Mouse (Mus musculus): Measurements from ENCODE around the gene Zfp113. TPM values are rescaled to one million over a fixed set of nuclear protein-coding genes. Genes with fewer than 3 reads are reported as not detected.

The Zfp113 gene
- 10 to 100 TPM; 11.5 to 16.9 TPM for total RNA-seq (2021)

DNA sequence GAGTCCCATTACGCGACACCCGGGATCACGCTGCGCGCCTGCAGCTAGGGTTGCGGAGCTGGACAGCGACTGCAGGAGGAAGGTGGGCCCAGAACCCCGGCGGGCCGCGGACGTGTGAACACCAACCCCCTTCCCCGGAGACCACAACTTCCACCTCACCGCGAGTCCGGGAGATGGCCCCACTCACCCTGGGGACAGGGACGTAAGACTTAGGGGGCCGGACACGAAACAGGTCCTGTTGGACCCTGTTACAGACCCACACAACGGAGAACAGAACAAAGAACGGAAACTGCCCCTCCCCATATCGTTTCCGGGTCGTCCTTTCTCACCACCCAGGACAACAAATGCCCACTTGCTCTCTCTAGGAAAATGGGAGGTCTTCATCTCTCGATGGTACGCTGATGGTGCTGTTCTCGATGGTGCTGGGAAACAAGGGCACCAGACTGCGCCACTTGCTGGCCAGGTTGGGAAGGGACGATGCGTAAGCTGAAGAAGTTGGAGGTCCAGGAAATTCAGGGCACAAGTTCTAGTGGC, at the start of gene Zfp113:
TSS of gene Zfp113 (minus strand) at position 302 of the 534 bp plus-strand sequence.
- intact Hi-C loops (cut with DNase I): loop anchor here (1.0 to 5.0 kb wide), 3 partner anchors 39 to 368 kb away; partner anchors contain the start of genes Mepce, Zcwpw1, Zkscan1 and Zscan21
- peak; percentile 90 to 97 for DNase-seq (ENCODE audit: low spot score in 2 of 2)

DNA sequence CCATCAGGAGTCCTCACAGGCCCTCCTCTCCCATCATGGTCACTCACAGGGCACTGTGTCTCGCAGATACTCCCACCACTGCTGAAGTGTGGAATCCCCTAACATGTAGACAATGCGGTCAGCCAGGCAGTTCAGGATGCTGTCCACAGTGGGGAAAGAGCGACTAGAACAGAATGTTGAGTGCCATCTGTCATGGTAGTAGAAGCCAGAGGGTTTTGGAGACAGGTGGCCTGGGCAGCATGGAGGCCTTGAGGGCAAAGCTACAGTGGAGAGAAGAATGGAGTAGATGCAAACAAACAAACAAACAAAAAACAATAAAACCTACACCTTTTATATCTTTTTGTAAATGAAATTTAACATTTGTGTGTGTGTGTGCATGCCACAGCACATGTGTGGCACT, 46.5 kb upstream of the Zfp113 start:
- intact Hi-C loops (cut with DNase I): no loop called here
- DNase-seq (ENCODE audit: low spot score in 2 of 2): no peak

DNA sequence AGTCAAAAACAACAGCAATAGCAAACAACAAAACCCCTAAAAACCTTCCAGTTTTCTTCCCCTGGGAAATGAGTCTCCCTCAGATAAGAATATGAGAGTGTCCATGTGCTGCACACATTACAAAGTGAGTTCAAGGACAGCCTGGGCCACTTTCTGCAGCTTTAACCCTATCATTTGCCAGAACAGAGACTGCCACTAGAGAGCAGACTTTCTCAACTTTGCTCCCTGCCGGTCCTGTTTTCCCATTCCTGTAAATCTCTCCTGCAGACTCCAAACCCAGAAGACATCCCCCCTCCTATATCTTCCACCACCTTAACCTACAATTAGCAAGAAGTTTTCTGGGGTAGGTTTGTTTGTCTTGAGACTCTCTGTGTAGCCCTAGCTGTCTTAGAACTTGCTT, 44.0 kb upstream of the Zfp113 start:
- no peak for DNase-seq (ENCODE audit: low spot score in 2 of 2)
- intact Hi-C loops (cut with DNase I): no loop called here

DNA sequence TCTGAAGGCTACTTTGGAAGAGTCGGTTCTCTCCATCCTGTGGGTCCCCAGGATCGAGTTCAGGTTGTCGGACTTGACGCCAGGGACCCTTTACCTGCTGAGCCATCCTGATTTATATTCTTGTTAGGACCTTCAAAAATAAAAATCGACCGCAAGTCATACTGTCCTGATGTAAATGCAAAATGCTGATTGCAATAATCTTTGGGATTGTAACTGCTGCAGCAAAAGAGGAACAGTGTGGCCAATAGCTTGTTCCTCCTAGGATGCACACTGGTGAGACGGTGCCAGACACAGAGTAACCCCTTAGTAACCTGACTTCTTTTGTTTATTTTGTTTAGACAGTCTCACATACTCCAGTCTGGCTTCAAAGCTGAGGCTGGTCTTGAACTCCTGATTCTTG, 39.9 kb upstream of the Zfp113 start:
- no peak for DNase-seq (ENCODE audit: low spot score in 2 of 2)
- intact Hi-C loops (cut with DNase I): no loop called here

DNA sequence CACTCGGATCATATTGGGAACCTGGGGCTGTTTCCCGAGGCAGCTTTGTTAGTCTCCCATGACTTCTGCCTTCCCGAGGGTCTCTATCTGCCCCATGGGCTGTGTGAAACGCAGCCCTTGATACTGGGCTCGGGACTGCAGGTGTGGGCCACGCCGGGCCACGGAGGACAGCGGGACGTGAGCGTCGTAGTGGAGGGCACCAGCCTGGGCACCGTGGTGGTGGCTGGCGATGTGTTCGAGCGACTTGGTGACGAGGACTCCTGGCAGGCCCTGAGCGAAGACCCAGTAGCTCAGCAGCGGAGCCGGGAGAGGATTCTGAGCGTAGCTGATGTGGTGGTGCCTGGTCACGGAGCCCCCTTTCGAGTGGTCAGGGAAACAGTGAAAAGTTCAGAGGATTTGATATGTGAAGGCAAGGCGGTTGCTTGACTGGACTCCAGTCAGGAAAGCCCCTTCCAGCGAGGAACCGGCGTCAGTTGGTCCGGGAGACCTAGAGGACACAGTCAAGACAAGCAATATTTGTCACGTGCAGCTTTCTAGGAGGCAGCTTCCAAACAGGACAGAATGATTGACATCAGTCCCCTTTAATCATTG, 39.3 kb upstream of the Zfp113 start:
- DNase-seq (ENCODE audit: low spot score in 2 of 2): peak; percentile 30 to 42
- intact Hi-C loops (cut with DNase I): no loop called here

DNA sequence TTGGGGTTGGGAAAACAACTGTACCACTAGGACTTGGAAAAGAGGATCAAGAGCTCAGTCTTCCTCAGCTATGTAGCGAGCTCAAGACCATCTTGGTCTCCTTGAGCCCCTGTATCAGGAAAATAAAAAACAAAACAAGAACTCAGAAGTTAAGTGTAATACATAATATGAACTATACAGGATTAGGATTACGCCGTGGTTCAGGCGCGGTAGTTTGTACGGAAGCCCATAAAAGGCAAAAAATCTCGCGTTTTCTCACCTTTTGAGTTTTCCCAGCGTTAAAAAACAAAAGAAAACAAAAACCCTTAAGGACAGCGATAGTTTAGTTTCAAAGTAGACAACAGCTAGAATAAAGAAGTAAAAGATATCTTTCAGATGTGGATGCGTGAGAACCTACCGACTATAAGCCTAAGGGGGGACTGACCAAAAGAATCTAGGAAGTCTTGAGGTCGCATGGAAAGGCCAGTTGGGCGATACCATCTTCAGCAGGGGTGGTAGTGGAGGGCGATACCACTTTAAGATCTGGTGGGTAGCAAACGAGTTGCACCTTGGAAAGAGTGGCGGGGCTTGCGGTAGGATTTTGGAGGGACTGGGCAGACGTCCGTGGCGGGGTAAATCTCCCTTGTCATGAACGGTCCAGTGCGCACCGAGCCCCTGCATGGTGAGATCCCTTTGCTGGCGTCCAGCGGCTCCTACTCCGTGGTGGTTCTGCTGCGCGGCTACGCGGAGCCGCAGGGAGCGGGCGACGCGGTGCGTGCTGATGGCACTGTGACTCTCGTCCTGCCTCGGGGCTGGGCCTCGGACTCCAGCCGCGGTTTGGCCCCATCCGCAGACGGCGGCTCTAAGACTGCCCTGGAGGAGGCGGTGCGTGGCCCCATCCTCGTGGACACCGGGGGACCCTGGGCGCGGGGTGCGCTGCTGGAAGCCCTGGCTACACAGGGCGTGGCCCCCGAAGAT, 38.5 kb upstream of the Zfp113 start, which contains the start of gene Mblac1:
TSS of gene Mblac1 (plus strand) at position 544 of the 957 bp plus-strand sequence.
- intact Hi-C loops (cut with DNase I): no loop called here

DNA sequence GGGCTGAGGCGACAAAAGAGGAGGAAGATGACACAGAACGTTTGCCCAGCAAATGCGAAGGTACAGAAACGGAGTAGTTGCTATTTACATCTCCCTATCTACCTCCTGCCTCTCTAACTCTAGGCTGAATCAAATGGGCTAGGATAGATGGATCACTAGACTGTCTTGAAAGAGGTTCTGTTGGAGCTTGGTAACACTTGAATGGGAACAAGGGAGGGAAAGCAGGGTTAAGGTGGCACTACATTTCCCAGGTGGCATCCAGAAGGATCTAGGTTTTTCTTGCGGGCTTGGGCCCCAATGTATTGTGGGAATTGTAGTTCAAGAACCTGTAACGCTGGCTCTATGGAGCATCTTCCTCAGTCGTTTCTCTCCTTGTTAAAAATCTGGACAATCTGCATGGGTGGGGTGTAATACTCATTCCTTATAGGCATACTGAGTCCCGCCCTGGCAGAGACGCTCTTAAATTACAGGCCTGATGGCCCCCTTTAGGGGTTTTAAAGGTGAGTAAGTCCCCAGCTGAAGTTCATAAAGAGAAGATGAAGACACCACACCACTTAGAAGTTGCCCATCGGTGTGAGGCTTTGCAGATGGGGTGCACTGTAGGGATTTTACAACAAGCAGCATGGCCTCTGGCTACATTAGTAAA, 32.2 kb upstream of the Zfp113 start:
- peak; percentile 83 to 94 for DNase-seq (ENCODE audit: low spot score in 2 of 2)
- intact Hi-C loops (cut with DNase I): loop anchor here (1.0 kb wide), 2 partner anchors 16 to 26 kb away; partner anchors contain the start of gene Cops6

More for the DNA sequence above, 38.5 kb upstream of the Zfp113 start, which contains the start of gene Mblac1:
- DNase-seq (ENCODE audit: low spot score in 2 of 2): peak; percentile 85 to 89

DNA sequence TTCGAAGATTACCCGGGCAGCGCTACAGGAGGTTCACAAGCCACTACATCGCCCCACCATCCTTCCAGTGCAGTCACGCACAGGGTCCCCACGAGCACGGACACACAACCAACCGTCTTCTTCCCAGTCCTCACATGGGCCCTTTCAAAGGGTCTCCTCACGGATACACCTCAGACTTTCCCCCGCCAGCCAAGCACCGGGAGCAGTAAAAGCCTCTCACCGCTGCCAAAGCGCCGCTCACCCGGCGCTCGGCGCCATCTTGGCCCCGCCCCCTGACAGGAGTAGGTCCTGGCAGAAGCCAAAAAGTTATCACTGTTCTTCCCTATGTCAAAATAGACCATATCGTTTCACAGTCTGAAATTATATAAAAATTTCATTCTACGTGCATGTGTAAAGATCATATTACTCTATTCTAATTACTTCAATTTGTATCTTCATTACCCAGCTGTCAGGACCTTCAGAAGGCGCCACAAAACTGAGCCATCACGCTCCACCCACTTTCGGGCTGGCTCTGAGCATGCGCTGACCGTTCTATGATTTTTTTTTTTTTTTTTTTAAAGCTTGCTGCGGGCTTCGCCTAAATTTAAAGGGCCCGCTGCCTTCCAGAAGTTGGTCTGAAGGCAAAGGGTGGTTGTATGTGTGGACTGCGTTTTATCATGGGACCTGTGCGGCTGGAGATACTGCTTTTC, 31.6 kb upstream of the Zfp113 start, which contains the start of the genes Taf6 and Cnpy4:
TSS of gene Taf6 (minus strand) at position 502 of the 689 bp plus-strand sequence.
TSS of gene Cnpy4 (plus strand) at position 536 of the 689 bp plus-strand sequence.
- intact Hi-C loops (cut with DNase I): loop anchor here (1.0 kb wide), 2 partner anchors 16 to 26 kb away; partner anchors contain the start of gene Cops6
- peak; percentile 80 to 91 for DNase-seq (ENCODE audit: low spot score in 2 of 2)

DNA sequence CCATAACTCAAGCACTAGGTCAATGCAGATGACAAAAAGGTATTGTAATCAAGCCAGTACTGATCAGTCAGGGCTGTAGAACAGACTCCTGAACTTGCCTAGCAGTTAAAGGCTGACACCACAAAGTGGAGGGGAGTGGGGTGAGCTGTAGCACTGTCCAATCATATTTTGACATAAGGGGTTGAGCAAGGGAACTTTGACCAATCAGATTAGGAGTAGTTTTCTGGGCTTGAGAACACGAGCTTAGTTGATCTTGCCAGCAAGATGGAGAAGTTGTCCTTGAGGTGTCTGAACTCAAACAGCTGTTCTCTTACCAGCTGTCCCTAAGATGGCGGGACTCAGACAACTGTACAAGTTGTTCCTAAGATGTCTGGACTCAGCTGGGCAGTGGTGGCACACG, 17.7 kb upstream of the Zfp113 start:
- intact Hi-C loops (cut with DNase I): loop anchor here (5.0 kb wide), 1 partner anchor 386 kb away; the partner anchor contains the start of genes Mepce and Zcwpw1
- DNase-seq (ENCODE audit: low spot score in 2 of 2): no peak

DNA sequence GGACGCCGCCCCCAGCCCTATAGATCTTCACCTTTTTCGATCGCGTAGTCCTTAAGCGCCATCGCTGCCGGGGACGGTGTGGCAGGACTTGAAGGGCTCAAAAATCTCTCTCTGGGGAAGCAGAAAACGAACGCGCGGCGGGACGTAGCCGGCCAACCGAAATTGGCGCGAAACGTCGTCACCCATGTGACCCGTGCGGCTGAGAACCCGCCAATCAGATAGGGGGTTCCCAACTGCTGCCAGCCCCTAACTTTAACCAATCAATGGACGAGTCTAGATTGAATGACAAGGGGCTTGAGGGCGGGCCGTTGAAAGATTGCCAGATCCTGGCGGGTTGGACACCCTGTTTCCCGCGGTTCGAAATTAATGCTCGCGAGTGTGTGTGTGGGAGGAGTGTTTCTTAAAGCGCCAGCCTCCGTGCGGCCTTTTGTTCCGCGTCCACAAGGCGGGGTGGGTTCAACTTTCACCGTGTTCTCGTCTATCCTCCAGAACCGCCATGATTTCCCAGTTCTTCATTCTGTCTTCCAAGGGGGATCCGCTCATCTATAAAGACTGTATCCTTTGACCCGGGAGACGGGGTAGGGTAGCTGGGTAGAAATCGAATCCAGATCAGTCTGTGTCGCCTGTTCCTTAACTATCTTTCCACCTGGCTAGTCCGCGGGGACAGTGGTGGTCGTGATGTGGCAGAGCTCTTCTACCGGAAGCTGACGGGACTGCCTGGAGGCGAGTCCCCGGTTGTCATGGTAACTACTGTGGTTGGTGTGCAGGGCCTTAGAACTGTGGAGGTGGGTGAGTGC, 16.3 kb upstream of the Zfp113 start, which contains the start of the genes Ap4m1 and Mcm7:
TSS of gene Ap4m1 (plus strand) at position 308 of the 797 bp plus-strand sequence.
TSS of gene Mcm7 (minus strand) at position 728 of the 797 bp plus-strand sequence.
- DNase-seq (ENCODE audit: low spot score in 2 of 2): peak; percentile 95 to 99
- intact Hi-C loops (cut with DNase I): loop anchor here (1.0 to 5.0 kb wide), 3 partner anchors 11 to 385 kb away; partner anchors contain the start of genes Cnpy4, Cops6, Mepce and Taf6

DNA sequence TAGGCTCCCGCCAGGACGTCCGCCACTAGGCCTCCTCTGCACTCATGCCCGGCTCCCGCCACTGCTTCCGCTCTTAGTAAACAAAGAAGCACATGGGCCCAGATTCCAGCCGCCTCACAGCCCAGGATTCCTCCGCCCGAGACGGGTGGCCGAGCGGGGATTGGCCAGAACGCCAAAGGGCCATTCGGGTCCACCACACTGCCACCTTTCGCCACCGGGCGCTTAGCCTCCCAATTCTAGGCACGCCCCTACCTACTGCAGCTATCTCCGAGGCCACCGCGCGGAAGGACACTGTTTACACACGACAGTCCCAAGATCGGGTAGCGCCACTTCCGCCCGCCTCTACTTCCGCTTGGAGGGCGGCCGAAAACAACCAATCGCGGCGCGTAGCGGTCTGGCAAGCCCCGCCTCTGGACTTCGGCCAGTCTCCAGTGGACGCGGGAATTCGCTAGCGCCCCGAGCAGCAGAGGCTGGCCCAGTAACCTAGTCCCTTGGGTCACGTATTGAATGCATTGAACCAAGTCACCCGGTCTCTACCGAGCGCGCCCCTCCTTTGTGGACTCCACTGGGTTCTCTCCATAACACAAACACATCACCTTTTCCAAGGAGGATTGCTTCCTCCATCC, 15.5 kb upstream of the Zfp113 start:
- intact Hi-C loops (cut with DNase I): loop anchor here (1.0 to 5.0 kb wide), 3 partner anchors 10 to 384 kb away; partner anchors contain the start of genes Cnpy4, Cops6, Mepce and Taf6
- DNase-seq (ENCODE audit: low spot score in 2 of 2): peak; percentile 96 to 98

DNA sequence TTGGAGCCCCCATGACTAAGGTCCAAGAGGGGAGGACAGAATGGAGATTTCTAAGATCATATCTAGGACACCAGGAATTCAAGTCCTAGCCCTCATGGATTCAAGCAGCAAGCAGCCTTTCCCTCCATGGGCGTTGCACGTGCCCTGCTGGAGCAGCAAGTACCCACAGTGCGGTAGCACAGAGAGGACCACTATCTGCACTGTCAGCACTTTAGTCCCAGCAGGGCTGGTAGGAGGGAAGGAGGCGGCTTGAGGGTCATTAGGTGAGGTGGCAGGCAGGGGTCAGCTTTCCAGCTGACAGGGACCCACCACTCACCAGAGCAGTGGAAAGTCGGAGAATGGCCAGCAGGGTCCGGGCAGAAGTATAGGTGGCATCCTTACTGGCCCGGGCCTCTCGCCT, 10.1 kb upstream of the Zfp113 start:
- DNase-seq (ENCODE audit: low spot score in 2 of 2): no peak
- intact Hi-C loops (cut with DNase I): no loop called here

DNA sequence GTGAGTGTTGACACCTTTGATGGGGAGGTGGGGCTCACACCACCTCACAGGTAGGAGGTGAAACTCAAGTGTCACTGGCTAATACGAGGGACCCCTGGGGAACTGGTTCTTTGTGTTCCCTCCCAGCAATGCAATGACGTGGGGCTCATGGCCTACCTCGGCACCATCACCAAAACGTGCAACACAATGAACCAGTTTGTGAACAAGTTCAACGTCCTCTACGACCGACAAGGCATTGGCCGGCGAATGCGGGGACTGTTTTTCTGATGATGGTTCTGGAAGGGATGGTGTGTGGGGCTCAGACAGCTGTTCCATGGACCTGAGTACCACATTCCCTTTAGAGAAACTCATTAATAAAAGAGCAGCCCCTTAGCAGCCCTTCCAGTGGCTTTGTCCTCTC, 8.1 kb upstream of the Zfp113 start:
- intact Hi-C loops (cut with DNase I): no loop called here
- DNase-seq (ENCODE audit: low spot score in 2 of 2): no peak

DNA sequence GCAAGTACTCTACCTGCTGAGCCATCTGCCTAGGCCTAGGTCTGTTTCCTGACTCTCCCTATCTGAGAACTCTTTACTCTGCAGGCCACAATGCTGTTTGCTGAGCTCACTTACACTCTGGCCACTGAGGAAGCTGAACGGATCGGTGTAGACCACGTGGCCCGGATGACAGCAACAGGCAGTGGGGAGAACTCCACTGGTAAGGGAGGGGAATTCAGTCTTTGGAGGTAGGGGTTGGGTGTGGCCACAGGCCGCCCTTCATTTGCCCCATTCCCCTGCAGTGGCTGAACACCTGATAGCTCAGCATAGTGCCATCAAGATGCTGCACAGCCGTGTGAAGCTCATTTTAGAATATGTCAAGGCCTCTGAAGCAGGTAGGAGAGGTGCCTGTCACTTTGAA, 7.5 kb upstream of the Zfp113 start:
- intact Hi-C loops (cut with DNase I): no loop called here
- no peak for DNase-seq (ENCODE audit: low spot score in 2 of 2)

DNA sequence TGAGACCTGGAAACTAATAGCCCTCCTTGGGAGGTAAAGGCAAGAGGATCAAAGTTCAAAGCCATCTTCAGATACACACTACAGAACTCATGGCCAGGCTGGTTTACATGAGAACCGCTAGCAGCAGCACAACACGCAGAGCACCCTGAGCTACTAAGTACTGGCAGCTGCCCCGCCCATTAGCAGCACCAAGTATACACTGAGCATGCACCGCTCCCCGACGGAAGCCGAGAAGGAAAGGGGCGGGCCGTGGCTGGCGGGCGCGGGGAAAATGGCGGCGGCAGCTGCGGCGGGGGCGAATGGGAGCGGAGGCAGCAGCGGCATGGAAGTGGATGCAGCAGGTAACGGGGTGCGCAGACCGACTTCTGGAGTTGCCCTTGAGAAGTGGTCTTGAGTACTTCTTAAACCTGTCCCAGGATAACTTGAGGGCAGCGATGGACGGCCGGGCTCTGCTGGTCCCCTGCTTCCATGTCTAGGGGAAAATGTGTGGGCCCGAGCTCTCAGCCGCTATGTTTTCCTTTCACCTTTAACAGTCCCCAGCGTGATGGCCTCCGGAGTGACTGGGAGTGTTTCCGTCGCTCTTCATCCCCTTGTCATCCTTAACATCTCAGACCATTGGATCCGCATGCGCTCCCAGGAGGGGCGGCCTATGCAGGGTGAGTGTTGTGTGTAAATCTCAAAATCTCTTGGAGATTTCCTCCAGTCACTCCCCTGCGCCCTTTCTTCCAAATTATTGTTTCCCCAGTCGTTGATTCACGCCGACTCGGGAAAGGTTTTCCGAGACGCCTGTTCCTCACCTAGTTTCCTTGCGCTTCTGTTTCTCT, 5.5 kb upstream of the Zfp113 start, which contains the start of gene Cops6:
TSS of gene Cops6 (plus strand) at position 230 of the 824 bp plus-strand sequence.
- DNase-seq (ENCODE audit: low spot score in 2 of 2): peak; percentile 95 to 97
- intact Hi-C loops (cut with DNase I): loop anchor here (1.0 kb wide), 2 partner anchors 10 to 26 kb away; partner anchors contain the start of genes Cnpy4 and Taf6

DNA sequence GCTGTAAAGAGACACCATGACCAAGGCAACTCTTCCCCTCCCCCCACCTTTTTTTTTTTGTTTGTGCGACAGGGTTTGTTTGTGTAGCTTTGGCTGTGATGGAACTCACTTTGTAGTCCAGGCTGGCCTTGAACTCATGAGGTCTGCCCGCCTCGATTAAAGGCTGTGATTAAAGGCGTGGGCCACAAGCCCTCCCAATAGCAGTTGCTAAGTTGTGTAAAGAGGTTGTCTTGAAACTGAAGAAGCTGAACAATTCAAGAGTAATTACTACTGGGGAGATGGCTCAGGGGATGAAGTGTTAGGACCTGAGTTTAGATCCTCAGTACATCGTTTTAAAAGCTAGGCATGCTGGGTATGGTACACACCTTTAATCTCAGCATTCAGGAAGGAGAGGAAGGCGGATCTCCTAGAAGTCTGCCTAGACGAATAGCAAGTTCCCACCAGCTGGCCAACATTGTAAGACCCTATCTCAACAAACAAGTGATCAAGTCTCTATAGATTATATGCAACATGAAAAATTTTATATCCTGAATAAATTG, 4.7 kb upstream of the Zfp113 start:
- intact Hi-C loops (cut with DNase I): no loop called here
- DNase-seq (ENCODE audit: low spot score in 2 of 2): no peak

Data from left cerebral cortex, postnatal 25 days (tissue).